Mouse (Mus musculus): ENCODE measurements around the gene Faah. TPM values are rescaled to one million over a fixed set of nuclear protein-coding genes. Genes with fewer than 3 reads are reported as not detected.

Faah gene
- polyA plus RNA-seq, 1 experiment from 2014 or later: 10.7 TPM

- H3K9ac ChIP-seq: no peak overlapping the region
- no peak overlapping the region for H3K4me3 ChIP-seq
- H3K27me3 ChIP-seq: peaks cover 36% of the 10 kb centered on the region
- peak; percentile 66 for ATAC-seq (ENCODE audit: low read depth)
- no peaks in the 10 kb centered on the region for H3K9me3 ChIP-seq
- WGBS: 82% methylated on average over 16 of the region's 16 CpGs
- no peak overlapping the region for H3K4me2 ChIP-seq
- H3K27ac ChIP-seq (replicated peaks): no peak overlapping the region
- H3K4me1 ChIP-seq (replicated peaks): no peaks in the 10 kb centered on the region
- H3K36me3 ChIP-seq: no peaks in the 10 kb centered on the region
Observed at GRCm38 (mm10) chr4:115994662-115995375, 22.9 kb downstream of the Faah start.

- no peaks in the 10 kb centered on the region for H3K9me3 ChIP-seq
- no peaks in the 10 kb centered on the region for H3K4me1 ChIP-seq (replicated peaks)
- H3K4me3 ChIP-seq: no peak overlapping the region
- no peak overlapping the region for H3K9ac ChIP-seq
- no peaks in the 10 kb centered on the region for H3K36me3 ChIP-seq
- 79% methylated on average over 7 of the region's 7 CpGs for WGBS
- no peak overlapping the region for H3K27ac ChIP-seq (replicated peaks)
- ATAC-seq (ENCODE audit: low read depth): no peak
- H3K27me3 ChIP-seq: peaks cover 50% of the 10 kb centered on the region
- H3K4me2 ChIP-seq: no peak overlapping the region
Observed at GRCm38 (mm10) chr4:115989382-115989781, 28.3 kb downstream of the Faah start.

DNA sequence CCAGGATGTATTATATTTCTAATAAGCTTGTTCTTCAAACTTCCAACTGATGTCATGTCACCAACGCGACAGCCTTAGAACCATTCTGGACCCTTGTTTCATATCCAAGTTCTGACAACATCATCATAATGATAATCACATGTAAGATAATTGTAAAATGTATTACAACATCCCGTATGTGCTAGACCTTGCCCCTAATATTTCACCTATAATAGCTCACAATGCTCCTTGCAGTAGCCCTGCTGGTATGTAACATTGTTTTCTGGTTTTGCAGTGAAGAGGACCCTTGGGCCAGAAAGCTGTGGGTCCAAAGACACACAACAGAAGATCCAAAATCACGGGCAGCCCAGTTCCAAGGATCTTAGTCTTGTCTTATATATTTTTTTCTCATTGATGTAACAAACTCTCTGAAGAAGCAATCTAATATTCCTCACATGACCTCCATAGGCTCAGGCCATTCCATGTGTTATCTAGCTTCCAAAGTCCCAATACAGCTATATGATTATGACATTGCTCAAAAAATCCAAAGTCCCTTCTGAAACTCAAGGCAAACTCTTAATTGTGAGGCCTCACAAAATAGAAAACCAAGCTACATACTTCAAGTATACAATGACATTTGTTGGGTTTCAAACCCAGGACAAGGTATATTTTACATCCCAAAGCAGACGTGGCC, 29.7 kb downstream of the Faah start:
- Histone ChIP-seq H3K27me3 (peaks cover 59% of the 10 kb centered on the region), H3K27ac (replicated peaks) (no peak overlapping the region), H3K36me3 (no peaks in the 10 kb centered on the region), H3K9ac (no peak overlapping the region), H3K4me1 (replicated peaks) (no peaks in the 10 kb centered on the region), H3K9me3 (no peaks in the 10 kb centered on the region), H3K4me3 (no peak overlapping the region), H3K4me2 (no peak overlapping the region)
- no peak for ATAC-seq (ENCODE audit: low read depth)
- 71% methylated on average over 5 of the region's 5 CpGs for WGBS

DNA sequence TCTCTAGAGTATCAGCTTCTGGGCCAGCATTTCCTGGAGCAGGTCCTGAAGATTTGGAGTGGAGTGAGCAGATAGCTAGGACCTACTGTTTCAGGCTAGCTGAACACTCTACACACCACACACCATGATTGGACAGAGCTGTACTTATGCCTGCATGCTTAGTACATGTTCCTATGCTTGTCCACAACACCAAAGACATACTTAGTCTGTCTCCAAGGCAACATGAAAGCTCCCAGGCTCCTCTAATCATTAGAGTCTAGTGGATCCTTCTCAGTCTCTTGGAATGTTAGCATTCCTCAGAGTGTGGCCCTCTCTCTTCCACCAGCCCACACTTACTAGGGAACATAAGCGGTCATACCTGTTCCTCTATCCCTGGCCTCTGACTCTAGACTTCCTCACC, 30.3 kb downstream of the Faah start:
- H3K4me3 ChIP-seq: no peak overlapping the region
- H3K36me3 ChIP-seq: no peaks in the 10 kb centered on the region
- no peak overlapping the region for H3K27ac ChIP-seq (replicated peaks)
- no peak overlapping the region for H3K4me2 ChIP-seq
- ATAC-seq (ENCODE audit: low read depth): no peak
- H3K27me3 ChIP-seq: peaks cover 65% of the 10 kb centered on the region
- 92% methylated on average over 1 of the region's 1 CpGs for WGBS
- no peaks in the 10 kb centered on the region for H3K9me3 ChIP-seq
- H3K4me1 ChIP-seq (replicated peaks): no peaks in the 10 kb centered on the region
- H3K9ac ChIP-seq: no peak overlapping the region

DNA sequence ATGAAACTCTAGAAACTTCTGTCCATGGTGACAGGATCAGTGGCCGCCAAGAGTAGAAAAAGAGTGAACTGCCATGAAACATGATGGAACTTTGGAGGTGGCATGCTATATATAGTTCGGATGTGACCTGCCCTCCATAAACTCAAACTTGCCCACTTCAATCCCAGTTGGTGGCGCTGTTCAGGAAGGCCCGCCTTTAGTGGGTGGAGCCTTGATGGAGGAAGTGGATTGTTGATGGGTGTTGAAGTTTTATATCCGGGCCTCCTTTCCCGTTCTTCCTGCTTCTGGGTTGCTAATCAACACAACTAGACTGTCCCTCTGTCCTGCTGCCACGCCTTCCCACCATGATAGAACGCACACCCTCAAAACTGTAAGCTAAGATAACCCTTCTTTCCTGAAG, 32.8 kb downstream of the Faah start:
- Histone ChIP-seq H3K27me3 (peaks cover 85% of the 10 kb centered on the region), H3K36me3 (no peaks in the 10 kb centered on the region), H3K9me3 (no peaks in the 10 kb centered on the region), H3K27ac (replicated peaks) (no peak overlapping the region), H3K4me2 (no peak overlapping the region), H3K4me1 (replicated peaks) (peaks cover 7% of the 10 kb centered on the region), H3K9ac (no peak overlapping the region), H3K4me3 (no peak overlapping the region)
- no peak for ATAC-seq (ENCODE audit: low read depth)
- 40% methylated on average over 8 of the region's 8 CpGs for WGBS

- ATAC-seq (ENCODE audit: low read depth): no peak
- H3K4me3 ChIP-seq: no peak overlapping the region
- H3K9me3 ChIP-seq: no peaks in the 10 kb centered on the region
- WGBS: 2% methylated on average over 13 of the region's 13 CpGs
- H3K4me1 ChIP-seq (replicated peaks): peaks cover 15% of the 10 kb centered on the region
- H3K27me3 ChIP-seq: peaks cover 87% of the 10 kb centered on the region
- no peak overlapping the region for H3K27ac ChIP-seq (replicated peaks)
- no peak overlapping the region for H3K4me2 ChIP-seq
- H3K36me3 ChIP-seq: no peaks in the 10 kb centered on the region
- no peak overlapping the region for H3K9ac ChIP-seq
Observed at GRCm38 (mm10) chr4:115984111-115984510, 33.6 kb downstream of the Faah start.

GRCm38 (mm10) chr4:115980676-115981075, 37.0 kb downstream of the Faah start:
- under 1% methylated on average over 8 of the region's 8 CpGs for WGBS

DNA sequence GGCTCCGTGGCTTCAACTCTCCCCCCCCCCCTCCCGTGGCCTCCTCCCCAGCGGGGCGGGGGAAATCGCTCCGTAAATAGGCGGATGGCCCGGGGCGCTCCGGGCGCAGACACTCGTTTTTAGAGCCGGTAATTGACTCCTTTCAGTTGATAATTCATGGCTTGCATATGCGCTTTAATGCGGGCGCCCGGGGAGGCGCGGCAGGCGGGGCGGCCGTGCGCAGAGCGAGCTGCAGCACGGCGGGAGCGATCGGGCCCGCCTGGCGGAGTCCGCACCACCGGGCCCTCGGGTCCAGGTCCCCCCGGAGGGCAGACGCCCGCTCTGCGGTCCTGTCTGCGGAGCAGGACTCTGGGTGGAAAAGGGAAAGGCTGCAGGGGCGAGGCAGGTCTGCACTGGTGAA, 38.3 kb downstream of the Faah start:
- Histone ChIP-seq H3K36me3 (no peaks in the 10 kb centered on the region), H3K27me3 (peaks cover 96% of the 10 kb centered on the region), H3K27ac (replicated peaks) (no peak overlapping the region), H3K9me3 (no peaks in the 10 kb centered on the region), H3K4me1 (replicated peaks) (peaks cover 43% of the 10 kb centered on the region), H3K4me2 (peak overlapping the region; percentile 59), H3K9ac (peak overlapping the region; percentile 47), H3K4me3 (peak overlapping the region; percentile 30)
- peak; percentile 21; the same call in 1 of the 2 replicates for ATAC-seq (ENCODE audit: low read depth)
- WGBS: 0% methylated on average over 39 of the region's 39 CpGs

More at GRCm38 (mm10) chr4:115980676-115981075, 37.0 kb downstream of the Faah start:
- H3K9ac ChIP-seq: no peak overlapping the region
- no peaks in the 10 kb centered on the region for H3K9me3 ChIP-seq
- H3K4me2 ChIP-seq: no peak overlapping the region
- peaks cover 40% of the 10 kb centered on the region for H3K4me1 ChIP-seq (replicated peaks)
- 0 out of 2 replicates have a peak, but pooled peaks have one; percentile 30 for ATAC-seq (ENCODE audit: low read depth)
- H3K27ac ChIP-seq (replicated peaks): no peak overlapping the region
- no peak overlapping the region for H3K4me3 ChIP-seq
- peaks cover 96% of the 10 kb centered on the region for H3K27me3 ChIP-seq
- no peaks in the 10 kb centered on the region for H3K36me3 ChIP-seq

- ATAC-seq (ENCODE audit: low read depth): no peak
- Histone ChIP-seq H3K27me3 (peaks cover 96% of the 10 kb centered on the region), H3K27ac (replicated peaks) (no peak overlapping the region), H3K36me3 (no peaks in the 10 kb centered on the region), H3K4me2 (peak overlapping the region; percentile 59), H3K4me1 (replicated peaks) (peaks cover 43% of the 10 kb centered on the region), H3K9me3 (no peaks in the 10 kb centered on the region), H3K4me3 (peak overlapping the region; percentile 30), H3K9ac (no peak overlapping the region)
- WGBS: 7% methylated on average over 4 of the region's 4 CpGs
Observed at GRCm38 (mm10) chr4:115978911-115979310, 38.8 kb downstream of the Faah start.

DNA sequence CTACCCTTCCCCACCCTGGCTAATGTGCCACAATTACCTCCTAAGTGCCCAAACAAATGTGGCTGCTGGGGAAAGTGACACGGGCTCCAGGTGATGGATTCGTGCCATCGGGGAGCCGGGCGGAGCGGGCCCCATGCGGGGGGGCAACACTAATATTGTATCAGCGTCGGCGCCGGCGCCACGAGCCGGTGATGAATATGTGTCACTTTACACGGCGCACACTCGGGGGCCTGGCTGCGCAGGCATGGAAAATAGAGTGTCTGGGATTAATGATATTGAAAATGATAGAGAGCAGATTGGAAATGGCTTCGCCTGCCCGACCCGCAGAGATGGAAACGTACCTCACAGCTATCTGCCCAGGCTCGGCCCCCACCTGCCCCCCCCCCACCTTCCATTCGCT, 45.2 kb downstream of the Faah start:
- WGBS: 28% methylated on average over 24 of the region's 24 CpGs
- H3K36me3 ChIP-seq: no peaks in the 10 kb centered on the region
- peaks cover 27% of the 10 kb centered on the region for H3K4me1 ChIP-seq (replicated peaks)
- no peak overlapping the region for H3K4me3 ChIP-seq
- H3K27me3 ChIP-seq: peaks cover 100% of the 10 kb centered on the region
- ATAC-seq (ENCODE audit: low read depth): no peak; the same call in 1 of the 2 replicates
- H3K9ac ChIP-seq: no peak overlapping the region
- H3K4me2 ChIP-seq: peak overlapping the region; percentile 20
- no peak overlapping the region for H3K27ac ChIP-seq (replicated peaks)
- H3K9me3 ChIP-seq: no peaks in the 10 kb centered on the region

DNA sequence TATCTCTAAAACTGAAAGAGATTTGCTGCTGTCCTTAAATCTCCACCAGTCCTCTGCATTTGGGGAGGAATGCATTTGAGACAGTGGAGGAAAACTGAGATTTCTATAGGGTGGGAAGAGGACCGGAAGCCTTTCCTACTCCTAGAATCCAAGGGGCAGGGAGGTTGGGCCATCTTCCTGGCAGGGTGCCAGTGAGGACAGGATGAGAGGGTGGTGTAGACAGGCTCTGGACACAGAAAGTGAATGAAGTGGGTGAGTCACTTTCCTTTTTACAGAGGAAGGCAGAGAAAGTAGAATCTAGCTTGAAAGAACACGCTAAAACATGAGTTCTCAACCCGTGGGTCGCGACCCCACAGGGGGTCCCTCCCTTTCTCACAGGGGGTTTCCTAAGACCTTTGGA, 53.3 kb downstream of the Faah start:
- 10% methylated on average over 5 of the region's 5 CpGs for WGBS
- Histone ChIP-seq H3K4me1 (replicated peaks) (peaks cover 37% of the 10 kb centered on the region), H3K36me3 (no peaks in the 10 kb centered on the region), H3K4me2 (no peak overlapping the region), H3K27me3 (peaks cover 99% of the 10 kb centered on the region), H3K9me3 (no peaks in the 10 kb centered on the region), H3K27ac (replicated peaks) (no peak overlapping the region), H3K4me3 (no peak overlapping the region), H3K9ac (no peak overlapping the region)
- ATAC-seq (ENCODE audit: low read depth): no peak

DNA sequence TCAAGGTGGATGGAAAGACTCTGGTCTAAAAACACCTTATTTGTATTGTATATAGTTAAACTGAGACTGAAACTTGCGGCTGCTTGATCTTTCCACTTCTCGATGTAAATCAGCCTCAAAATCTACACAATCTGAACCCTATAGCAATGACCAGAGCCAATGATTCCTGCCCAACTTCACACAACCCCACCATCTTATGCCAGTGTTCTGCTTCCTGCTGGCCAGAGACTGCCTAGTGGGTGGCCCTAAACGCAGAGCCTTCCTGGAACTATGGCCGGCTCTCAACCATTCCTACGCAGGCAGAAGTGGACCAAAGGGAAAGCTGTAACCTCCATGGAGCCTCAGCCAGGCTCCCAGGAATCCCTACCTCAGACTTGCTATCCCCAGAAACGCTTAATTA, 54.0 kb downstream of the Faah start:
- H3K4me3 ChIP-seq: no peak overlapping the region
- H3K9ac ChIP-seq: no peak overlapping the region
- peak overlapping the region; percentile 90 for H3K4me2 ChIP-seq
- peaks cover 97% of the 10 kb centered on the region for H3K27me3 ChIP-seq
- no peak for ATAC-seq (ENCODE audit: low read depth)
- WGBS: 8% methylated on average over 6 of the region's 6 CpGs
- H3K27ac ChIP-seq (replicated peaks): no peak overlapping the region
- no peaks in the 10 kb centered on the region for H3K36me3 ChIP-seq
- peaks cover 37% of the 10 kb centered on the region for H3K4me1 ChIP-seq (replicated peaks)
- no peaks in the 10 kb centered on the region for H3K9me3 ChIP-seq

Data from neural tube, embryonic 13.5 days (tissue).